Mouse (Mus musculus): Measurements from ENCODE around the gene Hnrnpd. TPM values are rescaled to one million over a fixed set of nuclear protein-coding genes. Genes with fewer than 3 reads are reported as not detected.

Hnrnpd gene
- polyA plus RNA-seq, 1 experiment from 2014 or later: 315 TPM

- Histone ChIP-seq H3K27me3 (ENCODE audit: control insufficient read depth, insufficient read depth, low read length) (no peaks in the 10 kb centered on the region), H3K4me2 (ENCODE audit: low read depth, low read length) (no peak overlapping the region), H3K27ac (replicated peaks; ENCODE audit: low read depth, low read length) (no peak overlapping the region), H3K9ac (replicated peaks; ENCODE audit: low read length) (no peak overlapping the region), H3K4me1 (ENCODE audit: control insufficient read depth, insufficient read depth, low read length) (no peaks in the 10 kb centered on the region), H3K36me3 (replicated peaks; ENCODE audit: control insufficient read depth, insufficient read depth, low read depth, low read length) (no peaks in the 10 kb centered on the region), H3K9me3 (replicated peaks; ENCODE audit: control insufficient read depth, low read length) (no peaks in the 10 kb centered on the region), H3K4me3 (ENCODE audit: low read depth, low read length) (no peak overlapping the region)
- DNase-seq (ENCODE audit: low spot score): no peak
- ATAC-seq (replicated peaks; ENCODE audit: insufficient number of reproducible peaks, low FRiP score, low TSS enrichment, low read depth): no peak
- WGBS: 52% methylated on average over 7 of the region's 7 CpGs
Measured at GRCm38 (mm10) chr5:99915494-99915893, 63.2 kb downstream of the Hnrnpd start.

- Histone ChIP-seq H3K4me2 (ENCODE audit: low read depth, low read length) (peak within 1 kb of the TSS; percentile 45), H3K4me3 (ENCODE audit: low read depth, low read length) (peak within 1 kb of the TSS; percentile 50), H3K27me3 (ENCODE audit: control insufficient read depth, insufficient read depth, low read length) (no peaks in the 10 kb centered on the region), H3K9me3 (replicated peaks; ENCODE audit: control insufficient read depth, low read length) (no peaks in the 10 kb centered on the region), H3K9ac (replicated peaks; ENCODE audit: low read length) (peak within 1 kb of the TSS; percentile 59), H3K4me1 (ENCODE audit: control insufficient read depth, insufficient read depth, low read length) (no peaks in the 10 kb centered on the region), H3K27ac (replicated peaks; ENCODE audit: low read depth, low read length) (peak within 1 kb of the TSS; percentile 83), H3K36me3 (replicated peaks; ENCODE audit: control insufficient read depth, insufficient read depth, low read depth, low read length) (no peaks in the 10 kb centered on the region)
- 5% methylated on average over 49 of the region's 49 CpGs for WGBS
- DNase-seq (ENCODE audit: low spot score): peak; percentile 96
- ATAC-seq (replicated peaks; ENCODE audit: insufficient number of reproducible peaks, low FRiP score, low TSS enrichment, low read depth): peak; percentile 99
Measured at GRCm38 (mm10) chr5:99906181-99906956, 72.4 kb downstream of the Hnrnpd start, which contains the start of gene Vamp9. Gene Vamp9, plus strand, starts transcription at chr5:99906254.

Other genes with a start within 250 kb of the Hnrnpd start
- 11.8 and 14.2 TPM in 2 replicates for gene Rasgef1b, start 249.9 kb downstream of the Hnrnpd start, polyA plus RNA-seq (2014; fragmentation: Nextera tagmentation; extraction: Ambion mirVana)
- gene Vamp9, start 72.7 kb downstream of the Hnrnpd start, polyA plus RNA-seq (2014; fragmentation: Nextera tagmentation; extraction: Ambion mirVana): not detected in 2 replicates
- 2.6 and 3.3 TPM in 2 replicates for gene 4930524J08Rik, start 123 bp upstream of the Hnrnpd start, polyA plus RNA-seq (2014; fragmentation: Nextera tagmentation; extraction: Ambion mirVana)
- gene Hnrnpdl, start 60.7 kb upstream of the Hnrnpd start, polyA plus RNA-seq (2014; fragmentation: Nextera tagmentation; extraction: Ambion mirVana): 270 and 281 TPM in 2 replicates
- gene Enoph1, start 61.0 kb upstream of the Hnrnpd start, polyA plus RNA-seq (2014; fragmentation: Nextera tagmentation; extraction: Ambion mirVana): 52.9 and 59.0 TPM in 2 replicates
- 1.3 and 1.6 TPM in 2 replicates for gene Tmem150c, start 180.9 kb upstream of the Hnrnpd start, polyA plus RNA-seq (2014; fragmentation: Nextera tagmentation; extraction: Ambion mirVana)